14 mouse cellular contexts compared by ENCODE assay signal in the genomic region with DNA sequence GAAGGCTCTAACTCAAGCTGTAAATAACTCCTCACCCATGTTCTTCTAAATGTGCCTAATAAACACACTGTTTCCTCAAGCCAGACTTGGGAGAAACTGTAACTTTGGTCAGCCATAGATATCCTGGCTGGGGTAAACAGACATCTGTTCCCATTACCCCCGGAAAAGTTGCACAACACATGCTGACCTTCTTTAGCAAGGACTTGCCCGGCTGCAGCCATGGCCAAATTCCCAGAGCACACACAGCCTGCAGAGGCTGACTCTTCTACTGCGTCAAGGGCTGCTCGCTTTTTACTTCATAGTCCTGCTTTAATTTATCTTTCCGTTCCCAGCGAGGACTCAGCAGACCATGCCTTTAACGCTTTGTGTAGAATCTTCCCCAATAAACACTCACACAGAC.
DNase-seq lines count a peak whose midpoint lies in the region.
"Had no signal": no experiment of that assay in that cellular context is flagged by ENCODE, and none has a peak within 500 bp of the region (broad histone marks: within the 10 kb centered on the region; RNA-seq: fewer than 3 reads in every experiment).

No protein-coding gene starts in this region.

- DNase-seq in adrenal gland, adult (ENCODE audit: inconsistent age in 2 of 2, low spot score in 1 of 2) = peak; percentile 21 to 81
- DNase-seq in adrenal gland, postnatal 4 days (ENCODE audit: low spot score in 2 of 2) = no peak
- DNase-seq in heart, adult 9 months (ENCODE audit: low spot score in 2 of 2) = peak; percentile 5 to 11
- no peak for DNase-seq in heart, postnatal 4 days
- DNase-seq in adrenal gland, postnatal 10 days = peak; percentile 33
- peak; percentile 2 for DNase-seq in lung, postnatal 36 days
- no peak for DNase-seq in right cerebral cortex, postnatal 25 days
- DNase-seq: cerebellum, adult 8-10 months; kidney, adult 8-10 months; kidney, postnatal 10 days; liver; midbrain, embryonic 14.5 days; retina, postnatal 1 day; thymus, postnatal 25 days had no signal

Comparison
In these comparisons a context has a peak if more than half of its experiments do, and no peak if none do; other contexts are left out.
1. DNase-seq: peak in adrenal gland, adult (2 of 2), heart, adult 9 months (2 of 2), adrenal gland, postnatal 10 days (single experiment) and lung, postnatal 36 days (single experiment); none in adrenal gland, postnatal 4 days (0 of 2), heart, postnatal 4 days (single experiment) and right cerebral cortex, postnatal 25 days (single experiment).